ENCODE assay signal across 21 mouse cellular contexts in genomic region chr13:36210965-36211364, GRCm38 (mm10).
DNase-seq lines count a peak whose midpoint lies in the region; ATAC-seq and TF ChIP-seq lines count a peak whose summit lies in the region.
"Had no signal": no experiment of that assay in that cellular context is flagged by ENCODE, and none has a peak within 500 bp of the region (broad histone marks: within the 10 kb centered on the region; RNA-seq: fewer than 3 reads in every experiment).

No protein-coding gene starts in this region.

- TF ChIP-seq CTCF in left cerebral cortex, adult 2 months (IDR thresholded peaks at IDR 0.05) = no peak

- intact Hi-C loops in left cerebral cortex, adult 2 months (cut with DNase I) = no loop called here

- no peak for ATAC-seq in erythroblast, adult 5-6 weeks (replicated peaks; ENCODE audit: low FRiP score, poor library complexity, severe bottlenecking)
- ATAC-seq in granulocyte monocyte progenitor cell, adult 5-6 weeks (replicated peaks; ENCODE audit: poor library complexity, severe bottlenecking) = no peak
- ATAC-seq: CD4-positive, CD25-positive, alpha-beta regulatory T cell, adult 4 months; forebrain, embryonic 16.5 days; intestine, embryonic 16.5 days had no signal

- no peak overlapping the region for H3K27ac ChIP-seq in left cerebral cortex, adult 2 months
- H3K27ac ChIP-seq: embryonic facial prominence, embryonic 12.5 days; forebrain, embryonic 12.5 days; hindbrain, embryonic 10.5 days; hindbrain, embryonic 15.5 days had no signal

- DNase-seq in 3T3-L1 (ENCODE audit: low read depth, low spot score) (peak; percentile 41), A20 (ENCODE audit: low read depth, low spot score) (peak; percentile 72)
- DNase-seq in Muller cell, postnatal 12 days (ENCODE audit: inconsistent ontology term) = peak; percentile 13
- DNase-seq in telencephalon, adult 2 months (ENCODE audit: low read depth, low spot score) = peak; percentile 4
- DNase-seq in left cerebral cortex, adult 2 months (ENCODE audit: extremely low spot score in 1 of 2, low spot score in 2 of 2) = no peak
- DNase-seq: adrenal gland, adult 2 months; adrenal gland, postnatal 25 days; cerebellum, adult 11-12 months; cerebellum, adult 9-10 months; cerebellum, postnatal 25 days; gastrocnemius, postnatal 14 days had no signal

- H3K4me3 ChIP-seq in left cerebral cortex, adult 2 months = no peak overlapping the region
- H3K4me3 ChIP-seq: embryonic facial prominence, embryonic 12.5 days; forebrain, embryonic 12.5 days; heart, embryonic 12.5 days; hindbrain, embryonic 10.5 days; hindbrain, embryonic 15.5 days had no signal

Comparison
In these comparisons a context has a peak if more than half of its experiments do, and no peak if none do; other contexts are left out.
1. DNase-seq: peak in 3T3-L1 (single experiment), A20 (single experiment), Muller cell, postnatal 12 days (single experiment) and telencephalon, adult 2 months (single experiment); none in left cerebral cortex, adult 2 months (0 of 2).